Mouse (Mus musculus): Measurements from ENCODE around the gene 4930467E23Rik.
"Not testable (repeated sequence)": the region's sequence is repeated elsewhere in the genome, so short reads cannot be mapped to it uniquely, and the experiment has no call there.

- not testable (repeated sequence) for TF ChIP-seq POLR2A, CTCF (IDR thresholded peaks at IDR 0.05; ENCODE audit: insufficient read depth, low read depth, low read length)
These were observed 28.1 kb upstream of the 4930467E23Rik start for GRCm38 (mm10) chr8:19701326-19701725.

Data from olfactory bulb, adult 2 months (tissue).